Mouse (Mus musculus): Measurements from ENCODE around the gene Ctnna3. TPM values are rescaled to one million over a fixed set of nuclear protein-coding genes. Genes with fewer than 3 reads are reported as not detected.

Ctnna3 gene
- polyA plus RNA-seq, 1 experiment from 2014 or later = 1.7 TPM

DNA sequence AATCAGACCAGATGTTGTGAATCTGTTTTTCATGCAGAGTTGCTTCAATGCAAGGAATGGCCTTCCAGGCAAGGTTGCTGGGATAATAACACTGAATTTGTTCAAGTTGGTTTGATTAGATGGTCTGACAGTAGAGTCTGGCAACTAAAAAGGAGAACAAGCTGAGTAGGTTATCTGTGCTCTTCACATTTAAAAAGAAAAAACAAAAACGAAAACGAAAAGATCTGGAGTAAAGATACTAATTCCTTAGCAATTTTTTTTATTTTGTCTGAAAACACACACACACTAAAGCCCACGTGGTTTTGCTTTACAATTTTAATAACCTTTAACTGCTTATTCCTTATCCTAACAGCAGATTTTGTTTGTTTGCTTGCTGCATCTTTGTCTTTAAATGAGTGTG, 1141.4 kb downstream of the Ctnna3 start:
- WGBS = 88% methylated on average over 3 of the region's 3 CpGs

DNA sequence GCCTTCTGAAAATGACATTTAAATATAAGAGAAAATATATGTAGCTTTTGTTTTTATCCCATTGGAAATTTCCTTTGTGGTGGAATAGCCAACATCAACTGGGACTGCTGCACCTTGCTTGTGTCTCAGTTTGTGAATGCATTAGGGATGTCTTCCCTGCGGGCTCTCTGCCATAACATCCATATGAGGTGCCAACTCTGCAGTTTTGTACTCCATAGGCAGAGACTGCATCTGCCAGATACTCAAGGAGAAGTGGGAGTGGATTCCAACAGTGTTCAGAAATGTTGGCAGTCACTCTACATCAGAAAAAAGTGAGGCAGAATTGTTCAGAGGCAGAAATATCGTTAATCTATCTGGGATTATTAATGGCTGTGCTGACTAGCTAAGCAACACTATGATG, 1158.2 kb downstream of the Ctnna3 start:
- H3K9ac ChIP-seq (ENCODE audit: low read length) = no peak overlapping the region
- no peak overlapping the region for H3K27ac ChIP-seq (ENCODE audit: low read depth)
- DNase-seq (ENCODE audit: low spot score) (no peak), ATAC-seq (replicated peaks; ENCODE audit: low FRiP score, low TSS enrichment, low read depth) (no peak)
- no peak overlapping the region for H3K4me2 ChIP-seq (ENCODE audit: low read length)
- no peak overlapping the region for H3K4me3 ChIP-seq (ENCODE audit: low read depth, low read length)
- WGBS = 83% methylated on average over 2 of the region's 2 CpGs
- H3K27me3 ChIP-seq (replicated peaks; ENCODE audit: control insufficient read depth, insufficient read depth, low read length) = no peaks in the 10 kb centered on the region
- H3K9me3 ChIP-seq (ENCODE audit: control insufficient read depth, low read length) = no peaks in the 10 kb centered on the region
- no peaks in the 10 kb centered on the region for H3K4me1 ChIP-seq (replicated peaks; ENCODE audit: control insufficient read depth, insufficient read depth, low read length)
- H3K36me3 ChIP-seq (ENCODE audit: control insufficient read depth, insufficient read depth, low read length) = no peaks in the 10 kb centered on the region

More for the DNA sequence above, 1141.4 kb downstream of the Ctnna3 start:
- Histone ChIP-seq H3K27me3 (replicated peaks; ENCODE audit: control insufficient read depth, insufficient read depth, low read length) (no peaks in the 10 kb centered on the region), H3K9me3 (ENCODE audit: control insufficient read depth, low read length) (no peaks in the 10 kb centered on the region), H3K36me3 (ENCODE audit: control insufficient read depth, insufficient read depth, low read length) (no peaks in the 10 kb centered on the region), H3K4me1 (replicated peaks; ENCODE audit: control insufficient read depth, insufficient read depth, low read length) (no peaks in the 10 kb centered on the region), H3K4me3 (ENCODE audit: low read depth, low read length) (no peak overlapping the region), H3K9ac (ENCODE audit: low read length) (no peak overlapping the region), H3K27ac (ENCODE audit: low read depth) (no peak overlapping the region), H3K4me2 (ENCODE audit: low read length) (no peak overlapping the region)
- DNase-seq (ENCODE audit: low spot score) (no peak), ATAC-seq (replicated peaks; ENCODE audit: low FRiP score, low TSS enrichment, low read depth) (no peak)

GRCm38 (mm10) chr10:64636760-64637159, 1206.9 kb downstream of the Ctnna3 start:
- Histone ChIP-seq H3K4me1 (replicated peaks; ENCODE audit: control insufficient read depth, insufficient read depth, low read length) (no peaks in the 10 kb centered on the region), H3K9ac (ENCODE audit: low read length) (no peak overlapping the region), H3K36me3 (ENCODE audit: control insufficient read depth, insufficient read depth, low read length) (no peaks in the 10 kb centered on the region), H3K9me3 (ENCODE audit: control insufficient read depth, low read length) (no peaks in the 10 kb centered on the region), H3K4me2 (ENCODE audit: low read length) (no peak overlapping the region), H3K27me3 (replicated peaks; ENCODE audit: control insufficient read depth, insufficient read depth, low read length) (no peaks in the 10 kb centered on the region), H3K4me3 (ENCODE audit: low read depth, low read length) (no peak overlapping the region), H3K27ac (ENCODE audit: low read depth) (no peak overlapping the region)
- ATAC-seq (replicated peaks; ENCODE audit: low FRiP score, low TSS enrichment, low read depth) (no peak), DNase-seq (ENCODE audit: low spot score) (no peak)
- 67% methylated on average over 5 of the region's 5 CpGs for WGBS

DNA sequence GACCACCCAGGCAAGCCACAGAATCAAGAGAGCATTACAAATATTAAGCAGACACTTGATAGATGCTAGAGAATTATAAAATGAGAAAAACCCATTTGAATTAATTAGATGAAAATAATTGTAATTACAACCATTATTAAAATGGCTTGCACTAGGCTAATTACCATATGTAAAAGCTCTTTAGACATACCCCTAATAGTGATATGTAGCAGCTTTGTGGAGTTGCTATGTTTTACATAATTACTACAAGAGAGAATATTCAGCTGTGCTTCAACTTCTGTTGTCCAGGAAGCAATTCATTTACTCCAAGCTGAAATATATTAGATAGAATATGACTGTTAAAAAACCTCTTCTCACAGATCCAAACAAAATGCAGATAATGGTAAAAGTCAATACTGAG, 1209.2 kb downstream of the Ctnna3 start:
- DNase-seq (ENCODE audit: low spot score) (no peak), ATAC-seq (replicated peaks; ENCODE audit: low FRiP score, low TSS enrichment, low read depth) (no peak)
- Histone ChIP-seq H3K4me3 (ENCODE audit: low read depth, low read length) (no peak overlapping the region), H3K36me3 (ENCODE audit: control insufficient read depth, insufficient read depth, low read length) (no peaks in the 10 kb centered on the region), H3K4me2 (ENCODE audit: low read length) (no peak overlapping the region), H3K4me1 (replicated peaks; ENCODE audit: control insufficient read depth, insufficient read depth, low read length) (no peaks in the 10 kb centered on the region), H3K9me3 (ENCODE audit: control insufficient read depth, low read length) (no peaks in the 10 kb centered on the region), H3K9ac (ENCODE audit: low read length) (no peak overlapping the region), H3K27ac (ENCODE audit: low read depth) (no peak overlapping the region), H3K27me3 (replicated peaks; ENCODE audit: control insufficient read depth, insufficient read depth, low read length) (no peaks in the 10 kb centered on the region)

DNA sequence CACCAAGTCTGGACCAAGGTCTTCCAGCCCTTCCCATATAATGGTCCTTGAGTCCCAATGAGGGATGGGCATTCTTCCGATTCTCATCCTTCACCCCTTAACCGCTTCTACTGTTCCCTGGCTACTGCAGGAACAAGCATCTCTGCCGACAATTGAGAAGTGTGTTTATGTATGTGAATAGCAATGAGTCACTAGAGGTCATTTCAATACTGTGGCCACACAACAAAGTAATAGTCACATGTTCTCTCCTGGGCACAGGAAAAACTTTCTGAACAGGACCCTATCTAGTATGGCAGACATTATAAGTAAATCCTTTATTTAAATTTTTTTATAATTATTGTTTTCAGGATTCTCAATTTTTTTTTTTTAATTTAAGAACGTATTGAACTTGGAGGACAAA, 1211.2 kb downstream of the Ctnna3 start:
- H3K4me1 ChIP-seq (replicated peaks; ENCODE audit: control insufficient read depth, insufficient read depth, low read length) = no peaks in the 10 kb centered on the region
- H3K4me3 ChIP-seq (ENCODE audit: low read depth, low read length) = no peak overlapping the region
- ATAC-seq (replicated peaks; ENCODE audit: low FRiP score, low TSS enrichment, low read depth) = no peak
- no peak overlapping the region for H3K27ac ChIP-seq (ENCODE audit: low read depth)
- 59% methylated on average over 4 of the region's 4 CpGs for WGBS
- no peaks in the 10 kb centered on the region for H3K27me3 ChIP-seq (replicated peaks; ENCODE audit: control insufficient read depth, insufficient read depth, low read length)
- H3K36me3 ChIP-seq (ENCODE audit: control insufficient read depth, insufficient read depth, low read length) = no peaks in the 10 kb centered on the region
- no peak for DNase-seq (ENCODE audit: low spot score)
- no peaks in the 10 kb centered on the region for H3K9me3 ChIP-seq (ENCODE audit: control insufficient read depth, low read length)
- no peak overlapping the region for H3K9ac ChIP-seq (ENCODE audit: low read length)
- no peak overlapping the region for H3K4me2 ChIP-seq (ENCODE audit: low read length)

DNA sequence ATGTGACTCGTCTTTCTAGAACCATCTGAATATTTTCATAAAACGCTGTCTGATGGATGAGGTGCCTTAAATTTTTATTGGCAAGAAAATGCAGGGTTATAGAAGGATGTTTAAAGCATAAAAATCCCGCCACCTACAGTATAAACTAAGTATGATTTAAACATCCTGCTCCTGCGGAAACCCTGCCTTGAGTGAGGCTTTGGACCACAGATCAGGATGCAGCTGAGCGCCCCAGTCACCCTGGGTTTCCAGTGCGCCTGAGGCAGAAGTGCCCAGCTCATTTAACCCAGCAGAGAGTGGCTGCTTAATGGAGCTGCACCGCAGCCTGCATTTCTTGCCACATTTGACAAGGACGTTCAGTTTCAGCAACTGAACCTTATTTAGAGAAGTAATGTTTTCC, 1211.7 kb downstream of the Ctnna3 start:
- no peak overlapping the region for H3K27ac ChIP-seq (ENCODE audit: low read depth)
- WGBS = 35% methylated on average over 8 of the region's 8 CpGs
- no peak for ATAC-seq (replicated peaks; ENCODE audit: low FRiP score, low TSS enrichment, low read depth)

DNA sequence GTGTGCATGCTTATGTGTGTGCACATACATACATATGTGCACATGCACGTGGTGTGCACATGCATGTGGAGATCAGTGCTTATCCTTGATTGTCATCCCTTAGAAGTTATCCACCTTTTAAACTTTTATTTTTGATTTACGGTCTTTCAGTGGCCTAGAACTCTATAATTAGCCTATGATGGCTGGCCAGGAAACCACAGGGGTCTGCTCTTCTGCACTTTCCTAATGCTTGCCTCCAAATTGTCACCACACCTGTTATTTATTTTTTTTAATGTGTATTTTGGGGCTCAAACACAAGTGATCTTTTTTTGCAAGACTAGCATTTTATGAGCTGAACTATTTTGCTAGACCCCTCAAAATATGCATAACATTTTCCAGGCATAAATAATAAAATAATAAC, 1214.1 kb downstream of the Ctnna3 start:
- no peak for DNase-seq (ENCODE audit: low spot score)
- no peak overlapping the region for H3K9ac ChIP-seq (ENCODE audit: low read length)
- H3K4me2 ChIP-seq (ENCODE audit: low read length) = no peak overlapping the region
- 76% methylated on average over 2 of the region's 2 CpGs for WGBS
- no peak overlapping the region for H3K4me3 ChIP-seq (ENCODE audit: low read depth, low read length)
- no peak for ATAC-seq (replicated peaks; ENCODE audit: low FRiP score, low TSS enrichment, low read depth)
- H3K27ac ChIP-seq (ENCODE audit: low read depth) = no peak overlapping the region
- no peaks in the 10 kb centered on the region for H3K9me3 ChIP-seq (ENCODE audit: control insufficient read depth, low read length)
- no peaks in the 10 kb centered on the region for H3K27me3 ChIP-seq (replicated peaks; ENCODE audit: control insufficient read depth, insufficient read depth, low read length)
- H3K4me1 ChIP-seq (replicated peaks; ENCODE audit: control insufficient read depth, insufficient read depth, low read length) = no peaks in the 10 kb centered on the region
- H3K36me3 ChIP-seq (ENCODE audit: control insufficient read depth, insufficient read depth, low read length) = no peaks in the 10 kb centered on the region

More for the DNA sequence above, 1211.7 kb downstream of the Ctnna3 start:
- H3K4me1 ChIP-seq (replicated peaks; ENCODE audit: control insufficient read depth, insufficient read depth, low read length) = no peaks in the 10 kb centered on the region
- H3K9ac ChIP-seq (ENCODE audit: low read length) = no peak overlapping the region
- no peak overlapping the region for H3K4me2 ChIP-seq (ENCODE audit: low read length)
- H3K9me3 ChIP-seq (ENCODE audit: control insufficient read depth, low read length) = no peaks in the 10 kb centered on the region
- no peaks in the 10 kb centered on the region for H3K36me3 ChIP-seq (ENCODE audit: control insufficient read depth, insufficient read depth, low read length)
- no peak for DNase-seq (ENCODE audit: low spot score)
- H3K4me3 ChIP-seq (ENCODE audit: low read depth, low read length) = no peak overlapping the region
- no peaks in the 10 kb centered on the region for H3K27me3 ChIP-seq (replicated peaks; ENCODE audit: control insufficient read depth, insufficient read depth, low read length)

- no peaks in the 10 kb centered on the region for H3K4me1 ChIP-seq (replicated peaks; ENCODE audit: control insufficient read depth, insufficient read depth, low read length)
- 88% methylated on average over 4 of the region's 4 CpGs for WGBS
- no peaks in the 10 kb centered on the region for H3K9me3 ChIP-seq (ENCODE audit: control insufficient read depth, low read length)
- H3K27me3 ChIP-seq (replicated peaks; ENCODE audit: control insufficient read depth, insufficient read depth, low read length) = no peaks in the 10 kb centered on the region
- no peak overlapping the region for H3K4me2 ChIP-seq (ENCODE audit: low read length)
- DNase-seq (ENCODE audit: low spot score) = no peak
- H3K27ac ChIP-seq (ENCODE audit: low read depth) = no peak overlapping the region
- no peak for ATAC-seq (replicated peaks; ENCODE audit: low FRiP score, low TSS enrichment, low read depth)
- no peak overlapping the region for H3K9ac ChIP-seq (ENCODE audit: low read length)
- no peaks in the 10 kb centered on the region for H3K36me3 ChIP-seq (ENCODE audit: control insufficient read depth, insufficient read depth, low read length)
- no peak overlapping the region for H3K4me3 ChIP-seq (ENCODE audit: low read depth, low read length)
Observed at GRCm38 (mm10) chr10:64661190-64661589, 1231.3 kb downstream of the Ctnna3 start.

GRCm38 (mm10) chr10:64671469-64671868, 1241.6 kb downstream of the Ctnna3 start:
- no peak overlapping the region for H3K9ac ChIP-seq (ENCODE audit: low read length)
- no peaks in the 10 kb centered on the region for H3K9me3 ChIP-seq (ENCODE audit: control insufficient read depth, low read length)
- no peaks in the 10 kb centered on the region for H3K27me3 ChIP-seq (replicated peaks; ENCODE audit: control insufficient read depth, insufficient read depth, low read length)
- H3K36me3 ChIP-seq (ENCODE audit: control insufficient read depth, insufficient read depth, low read length) = no peaks in the 10 kb centered on the region
- no peak overlapping the region for H3K27ac ChIP-seq (ENCODE audit: low read depth)
- no peak overlapping the region for H3K4me2 ChIP-seq (ENCODE audit: low read length)
- no peaks in the 10 kb centered on the region for H3K4me1 ChIP-seq (replicated peaks; ENCODE audit: control insufficient read depth, insufficient read depth, low read length)
- DNase-seq (ENCODE audit: low spot score) = no peak
- H3K4me3 ChIP-seq (ENCODE audit: low read depth, low read length) = no peak overlapping the region
- 76% methylated on average over 2 of the region's 2 CpGs for WGBS
- no peak for ATAC-seq (replicated peaks; ENCODE audit: low FRiP score, low TSS enrichment, low read depth)
